Mouse (Mus musculus) liver, adult 2 months (tissue): ENCODE measurements around the gene Fmnl3. TPM values are rescaled to one million over a fixed set of nuclear protein-coding genes. Genes with fewer than 3 reads are reported as not detected.
A peak's percentile ranks its signal among the peaks of the same experiment; 100 is the strongest.

Experiments
- DNase-seq: peaks from one replicate; pipeline ENCODE4 v3.0.0-alpha.2; 2011; ENCODE audit warnings: low read depth, low spot score; ENCODE audit errors: extremely low read depth
- H3K27ac ChIP-seq: fragments of 200-500 bp; replicated peaks from 2 replicates; pipeline ENCODE4 v1.5.1; 2012; ENCODE audit warnings: low read depth, mild to moderate bottlenecking, control low read depth, inconsistent platforms, low read length; ENCODE audit not compliant: insufficient read depth
- H3K27me3 ChIP-seq: fragments of 200-500 bp; 2 replicates; pipeline ENCODE4 v1.6.1; 2012; ENCODE audit warnings: mild to moderate bottlenecking, moderate library complexity, low read length, inconsistent platforms; ENCODE audit not compliant: control insufficient read depth, insufficient read depth
- H3K36me3 ChIP-seq: fragments of 200-500 bp; 2 replicates; pipeline ENCODE4 v1.6.1; 2012; ENCODE audit warnings: low read length, inconsistent platforms; ENCODE audit not compliant: control insufficient read depth, insufficient read depth
- H3K4me1 ChIP-seq: fragments of 200-500 bp; 2 replicates; pipeline ENCODE4 v1.6.1; 2011; ENCODE audit warnings: low read length; ENCODE audit not compliant: control insufficient read depth, insufficient read depth
- H3K4me3 ChIP-seq: fragments of 200-500 bp; 2 replicates; pipeline ENCODE4 v1.5.1; 2011; ENCODE audit warnings: low read depth, mild to moderate bottlenecking, control low read depth, low read length, moderate library complexity; ENCODE audit not compliant: insufficient read depth
- H3K79me2 ChIP-seq: fragments of 200-500 bp; 2 replicates; pipeline ENCODE4 v1.6.1; 2012; ENCODE audit warnings: inconsistent platforms, mild to moderate bottlenecking, low read length, moderate library complexity; ENCODE audit not compliant: control insufficient read depth, insufficient read depth
- H3K9ac ChIP-seq: fragments of 200-500 bp; 2 replicates; pipeline ENCODE4 v1.6.1; 2012; ENCODE audit warnings: low read depth, mild to moderate bottlenecking, control low read depth, inconsistent platforms, low read length
- CTCF ChIP-seq: fragments of 200-500 bp; IDR thresholded peaks from 2 replicates; pipeline ENCODE4 v1.5.1; 2011; ENCODE audit warnings: low read depth, low read length, control low read depth
- POLR2A ChIP-seq: fragments of 200-500 bp; IDR thresholded peaks from 2 replicates; pipeline ENCODE4 v1.6.1; 2011; ENCODE audit warnings: low read length, control low read depth; ENCODE audit not compliant: insufficient read depth; ENCODE audit errors: extremely low read depth
- WGBS: fragments of 180-500 bp; shearing (Covaris S2); methylation state at CpG from one replicate; pipeline ENCODE4 v1.1.7; 2018; 5-methylcytosine and 5-hydroxymethylcytosine counted together
- polyA plus RNA-seq: library from polyadenylated mRNA; depleted of rRNA; stranded (reverse); fragments of >200 nt; gene quantifications from 2 replicates; pipeline ENCODE4 v1.2.3, GENCODE M21; 2012
- total RNA-seq: library from RNA; depleted of rRNA; stranded (reverse); fragments of >200 nt; gene quantifications from 2 replicates; pipeline ENCODE4 v1.2.3, GENCODE M21; 2014

The Fmnl3 gene
- total and polyA plus RNA-seq, 2 experiments: 1.3 to 2.2 TPM

DNA sequence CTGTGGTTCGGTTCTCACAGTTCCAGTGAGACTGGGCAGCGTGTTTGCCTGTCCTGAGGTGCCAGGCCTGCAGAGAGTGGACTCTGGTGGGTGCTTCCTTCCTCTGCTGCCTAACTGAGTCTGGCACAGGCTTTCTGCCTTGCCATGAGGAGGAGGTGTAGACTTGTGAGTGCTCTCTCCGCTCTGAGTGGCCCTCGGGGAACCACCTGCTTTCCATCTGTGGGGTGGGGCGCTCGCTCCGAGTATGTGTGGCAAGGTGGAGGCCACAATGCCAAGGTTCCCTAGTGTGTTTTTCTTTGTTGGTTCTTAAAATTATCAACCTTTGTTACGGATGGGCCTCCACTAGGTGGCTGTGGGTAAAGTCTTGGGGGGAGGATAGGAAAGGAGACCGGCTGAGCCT is 38.6 kb upstream of the Fmnl3 start:
- no peak for TF ChIP-seq CTCF
- no peak for TF ChIP-seq POLR2A
- Histone ChIP-seq H3K4me1 (peaks cover 2% of the 10 kb centered on the region; the same call in 1 of the 2 replicates), H3K27ac (no peak overlapping the region), H3K27me3 (no peaks in the 10 kb centered on the region), H3K9ac (no peak overlapping the region), H3K36me3 (peaks cover 54% of the 10 kb centered on the region), H3K79me2 (peaks cover 3% of the 10 kb centered on the region; the same call in 1 of the 2 replicates), H3K4me3 (no peak overlapping the region)
- DNase-seq: no peak
- 92% methylated on average over 9 of the region's 9 CpGs for WGBS

DNA sequence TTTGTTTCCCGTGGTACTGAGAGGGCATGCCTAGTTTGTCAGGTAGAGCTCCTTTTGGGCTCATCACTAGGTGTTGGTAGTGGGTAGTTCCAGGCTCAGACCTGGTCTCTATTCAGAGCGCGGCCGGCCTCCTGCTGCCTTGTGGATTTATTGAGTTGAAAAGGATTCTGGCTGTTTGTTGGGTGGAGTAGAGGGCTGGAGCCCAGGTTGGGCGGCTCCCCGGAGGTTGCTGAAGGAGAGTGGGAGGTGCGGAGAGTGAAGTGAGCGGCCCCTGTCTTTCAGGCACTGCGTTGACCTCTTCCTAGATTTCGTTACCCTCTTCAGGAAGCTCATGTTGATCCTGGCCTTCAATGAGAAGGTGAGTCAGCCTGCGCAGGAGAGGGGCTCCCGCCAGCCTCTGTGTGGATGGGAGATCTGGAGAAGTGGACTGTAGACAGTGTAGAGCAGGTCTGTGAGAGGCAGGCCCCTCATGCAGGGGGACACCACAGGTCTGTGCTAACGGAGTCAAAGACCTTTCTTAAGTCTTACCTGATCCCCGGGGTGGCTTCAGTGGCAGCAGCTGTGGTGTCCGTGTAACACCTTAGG is 36.8 kb upstream of the Fmnl3 start:
- peaks cover 65% of the 10 kb centered on the region for H3K36me3 ChIP-seq

DNA sequence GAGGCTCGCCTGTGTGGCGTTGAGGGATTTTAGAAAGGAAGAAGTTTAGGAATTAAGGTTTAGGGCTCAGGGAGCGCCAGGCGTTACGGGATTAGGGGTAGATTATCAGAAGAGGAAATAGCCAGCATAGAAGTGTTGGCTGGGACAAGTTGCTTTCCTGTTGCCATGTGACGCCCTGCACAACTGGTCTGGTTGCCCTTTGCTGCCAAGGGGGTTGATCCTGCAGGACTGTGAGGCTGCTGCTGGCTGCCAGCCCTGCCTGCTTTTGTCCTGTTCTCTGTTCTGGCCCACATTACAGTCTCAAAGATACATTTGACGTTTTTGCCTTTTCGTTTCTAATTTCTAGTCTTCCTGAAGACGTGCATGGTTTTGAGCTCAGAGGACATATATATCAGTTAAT is 34.9 kb upstream of the Fmnl3 start:
- Histone ChIP-seq H3K9ac (no peak overlapping the region), H3K27ac (no peak overlapping the region), H3K36me3 (peaks cover 70% of the 10 kb centered on the region), H3K4me3 (no peak overlapping the region), H3K79me2 (peaks cover 29% of the 10 kb centered on the region), H3K27me3 (no peaks in the 10 kb centered on the region), H3K4me1 (peaks cover 20% of the 10 kb centered on the region)
- DNase-seq: peak; percentile 79
- 61% methylated on average over 9 of the region's 9 CpGs for WGBS
- TF ChIP-seq CTCF (no peak), POLR2A (no peak)

More for the DNA sequence above, 36.8 kb upstream of the Fmnl3 start:
- no peak overlapping the region for H3K4me3 ChIP-seq
- peaks cover 17% of the 10 kb centered on the region; the same call in 1 of the 2 replicates for H3K79me2 ChIP-seq
- H3K27ac ChIP-seq: no peak overlapping the region
- no peak for DNase-seq
- H3K9ac ChIP-seq: no peak overlapping the region
- WGBS: 84% methylated on average over 15 of the region's 15 CpGs
- TF ChIP-seq POLR2A (no peak), CTCF (no peak)
- no peaks in the 10 kb centered on the region for H3K27me3 ChIP-seq
- peaks cover 11% of the 10 kb centered on the region for H3K4me1 ChIP-seq

DNA sequence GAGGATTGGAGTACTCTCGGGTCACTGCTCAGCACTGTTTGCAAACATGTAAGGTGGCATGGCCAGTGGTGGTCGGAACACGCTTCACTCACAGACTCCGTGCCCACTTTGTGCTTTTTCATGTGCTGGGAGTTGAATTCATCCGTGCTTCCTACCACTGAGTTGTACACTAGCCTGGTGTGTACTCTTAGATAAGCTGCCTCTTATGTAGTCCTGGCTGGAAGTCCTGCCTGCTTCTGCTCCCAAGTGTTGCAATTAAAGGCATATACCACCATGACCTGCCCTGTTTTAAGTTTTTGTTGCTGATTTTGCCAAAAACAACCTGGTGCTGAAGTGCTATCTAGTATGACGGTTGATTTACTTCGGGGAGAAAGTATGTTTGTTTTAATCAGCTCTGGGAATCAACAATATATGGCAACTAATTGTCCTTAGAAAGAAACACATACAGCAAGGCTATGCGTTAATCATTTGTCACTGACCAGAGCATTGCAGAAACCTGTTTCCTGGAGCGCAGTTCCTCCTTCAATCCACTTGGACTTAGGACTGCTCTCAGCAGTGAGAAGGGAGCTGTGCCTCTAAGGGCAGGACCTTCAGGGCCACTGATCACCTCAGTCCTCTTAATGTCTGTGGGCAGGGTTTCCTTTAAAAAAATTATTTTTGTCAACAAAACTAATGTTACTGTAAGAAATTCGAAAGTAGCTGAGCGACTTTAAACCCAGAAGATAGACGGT is 33.0 kb upstream of the Fmnl3 start:
- H3K9ac ChIP-seq: peak overlapping the region; percentile 4
- no peak for TF ChIP-seq CTCF
- no peak for TF ChIP-seq POLR2A
- H3K27ac ChIP-seq: peak overlapping the region; percentile 18
- DNase-seq: peak; percentile 73
- H3K4me3 ChIP-seq: no peak overlapping the region
- H3K27me3 ChIP-seq: no peaks in the 10 kb centered on the region
- 35% methylated on average over 12 of the region's 12 CpGs for WGBS
- peaks cover 45% of the 10 kb centered on the region for H3K79me2 ChIP-seq
- peaks cover 60% of the 10 kb centered on the region for H3K36me3 ChIP-seq
- H3K4me1 ChIP-seq: peaks cover 36% of the 10 kb centered on the region

DNA sequence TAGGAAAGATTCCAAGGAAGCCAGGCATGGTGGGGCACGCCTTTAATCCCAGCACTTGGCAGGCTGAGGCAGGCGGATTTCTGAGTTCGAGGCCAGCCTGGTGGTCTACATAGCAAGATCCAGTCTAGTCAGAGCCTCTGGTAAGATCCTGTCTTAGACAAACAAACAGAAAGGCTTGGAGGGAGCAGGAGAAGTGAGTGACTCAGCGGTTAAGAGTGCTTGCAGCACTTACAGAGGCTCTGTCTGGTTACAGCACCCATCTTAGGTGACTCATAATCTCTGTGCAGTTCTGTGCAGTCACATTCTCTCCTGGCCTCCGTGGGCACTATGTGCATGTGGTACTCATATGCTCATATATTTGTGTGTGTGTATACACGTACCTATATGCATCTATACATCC is 30.3 kb upstream of the Fmnl3 start:
- H3K4me1 ChIP-seq: peaks cover 45% of the 10 kb centered on the region
- H3K36me3 ChIP-seq: peaks cover 33% of the 10 kb centered on the region
- WGBS: 39% methylated on average over 6 of the region's 6 CpGs
- no peak overlapping the region for H3K27ac ChIP-seq
- TF ChIP-seq CTCF (no peak), POLR2A (no peak)
- H3K27me3 ChIP-seq: no peaks in the 10 kb centered on the region
- DNase-seq: no peak
- no peak overlapping the region for H3K4me3 ChIP-seq
- 0 out of 2 replicates have a peak overlapping the region, but pooled peaks have one; percentile 12 for H3K9ac ChIP-seq
- H3K79me2 ChIP-seq: peaks cover 53% of the 10 kb centered on the region
